Mouse (Mus musculus) cerebellum, adult 18-20 months (tissue): ENCODE results near the gene Hdhd5.

ENCODE experiments used
- DNase-seq, 2 experiments: peaks; one replicate each; pipeline ENCODE4 v3.0.0; 2021

The Hdhd5 gene

DNA sequence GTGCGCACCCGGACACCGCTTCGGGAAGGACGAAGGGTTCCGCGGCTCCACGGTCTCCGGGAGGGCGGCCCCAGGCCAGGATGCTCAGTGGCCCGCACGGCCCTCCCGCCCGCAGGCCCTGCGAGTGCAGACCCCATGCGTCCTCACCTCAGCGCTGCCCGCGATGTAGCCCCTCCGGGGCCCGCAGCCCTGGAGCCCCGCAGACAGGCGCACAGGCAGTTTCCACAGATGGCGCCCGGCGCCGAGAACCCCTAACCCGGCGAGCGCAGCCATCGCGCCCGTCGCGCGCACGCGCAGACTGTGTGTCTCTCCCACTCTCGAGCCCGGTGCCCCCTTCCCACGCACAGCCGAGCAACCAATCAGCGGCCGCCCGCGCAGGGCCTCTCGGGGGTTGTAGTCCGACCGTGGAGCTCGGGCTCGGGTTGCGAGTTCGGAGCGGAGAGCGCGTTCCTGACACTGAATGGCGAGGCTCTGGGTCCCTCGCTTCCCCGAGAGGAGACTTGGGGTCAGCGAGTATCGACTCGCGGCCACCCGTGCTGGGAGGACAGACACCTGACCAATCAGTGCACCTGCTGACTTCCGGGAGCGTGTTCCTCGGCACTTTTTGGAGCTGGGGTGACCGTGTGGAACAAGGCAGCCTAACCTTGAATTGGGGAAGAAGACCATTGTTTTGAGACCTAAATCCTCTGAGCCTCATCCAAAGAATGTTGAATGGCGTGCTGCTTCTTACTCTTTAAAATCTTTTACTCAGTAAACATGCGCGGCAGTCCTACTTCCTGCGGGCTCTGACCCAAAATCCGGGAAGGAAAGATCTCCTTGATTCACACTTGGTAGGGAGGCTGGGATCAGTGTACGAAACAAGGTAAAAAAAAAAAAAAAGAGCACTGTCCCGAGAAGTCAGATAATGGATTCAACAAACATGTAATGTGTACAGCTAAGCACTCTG is at the start of gene Hdhd5:
Gene Hdhd5, minus strand, starts transcription at position 300 of the 946 bp plus-strand sequence.
- DNase-seq, result peak; percentile 96

DNA sequence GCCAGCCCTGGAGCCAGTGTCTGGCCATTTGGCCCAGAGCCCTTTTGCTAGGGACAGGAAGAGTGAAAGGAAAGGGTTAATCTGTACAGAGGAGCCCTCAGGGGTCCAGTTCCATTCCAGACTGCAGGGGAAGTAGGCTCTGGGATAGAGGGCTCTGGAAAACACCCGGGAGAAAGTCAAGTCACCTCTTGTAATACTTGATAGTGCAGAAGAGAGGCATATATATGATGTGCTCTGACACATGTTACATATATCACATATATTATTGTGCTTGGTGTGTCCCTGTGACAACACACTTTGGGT is 49.5 kb upstream of the Hdhd5 start:
- peak; percentile 25 for DNase-seq

DNA sequence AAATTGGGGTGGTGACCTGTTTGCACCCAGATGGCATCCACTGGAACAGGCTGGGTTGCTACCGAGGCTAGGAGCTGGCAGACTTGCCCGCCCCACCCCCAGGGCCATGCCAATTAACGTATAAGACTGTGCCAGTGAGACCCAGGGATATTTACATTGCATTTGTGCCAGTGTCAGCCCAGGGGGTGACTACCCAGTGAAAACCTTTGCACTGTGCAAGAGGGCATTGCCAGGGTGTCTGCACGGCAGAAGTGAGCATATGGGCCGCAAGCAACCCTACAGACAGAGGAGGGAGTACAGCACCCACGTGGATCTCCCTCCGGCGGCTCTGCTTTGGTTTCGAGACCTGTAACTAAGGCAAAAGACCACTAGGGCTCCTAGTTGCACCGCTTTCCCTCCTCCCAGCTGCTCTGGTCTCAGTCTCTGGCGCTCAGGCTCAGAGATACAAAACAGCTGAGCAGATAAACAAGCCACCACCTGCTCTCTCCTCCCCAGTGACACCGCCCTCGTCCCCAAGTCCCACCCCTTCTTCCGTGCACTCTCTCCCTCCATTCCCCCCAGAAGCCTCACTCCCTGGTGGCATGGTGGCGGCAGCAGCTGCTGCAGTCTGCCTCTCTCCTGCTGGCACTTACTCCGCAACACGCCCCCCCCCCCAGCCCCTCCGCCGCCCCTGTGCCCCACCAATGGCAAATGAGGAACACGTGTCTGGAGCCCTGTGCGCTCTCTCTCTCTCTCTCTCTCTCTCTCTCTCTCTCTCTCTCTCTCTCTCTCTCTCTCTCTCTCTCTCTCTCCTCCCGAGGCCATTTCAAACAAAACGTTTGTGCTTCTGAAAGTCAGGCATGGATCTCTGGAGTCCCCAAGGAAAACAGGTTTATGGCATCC is 49.0 kb upstream of the Hdhd5 start:
- peak; percentile 62 for DNase-seq

DNA sequence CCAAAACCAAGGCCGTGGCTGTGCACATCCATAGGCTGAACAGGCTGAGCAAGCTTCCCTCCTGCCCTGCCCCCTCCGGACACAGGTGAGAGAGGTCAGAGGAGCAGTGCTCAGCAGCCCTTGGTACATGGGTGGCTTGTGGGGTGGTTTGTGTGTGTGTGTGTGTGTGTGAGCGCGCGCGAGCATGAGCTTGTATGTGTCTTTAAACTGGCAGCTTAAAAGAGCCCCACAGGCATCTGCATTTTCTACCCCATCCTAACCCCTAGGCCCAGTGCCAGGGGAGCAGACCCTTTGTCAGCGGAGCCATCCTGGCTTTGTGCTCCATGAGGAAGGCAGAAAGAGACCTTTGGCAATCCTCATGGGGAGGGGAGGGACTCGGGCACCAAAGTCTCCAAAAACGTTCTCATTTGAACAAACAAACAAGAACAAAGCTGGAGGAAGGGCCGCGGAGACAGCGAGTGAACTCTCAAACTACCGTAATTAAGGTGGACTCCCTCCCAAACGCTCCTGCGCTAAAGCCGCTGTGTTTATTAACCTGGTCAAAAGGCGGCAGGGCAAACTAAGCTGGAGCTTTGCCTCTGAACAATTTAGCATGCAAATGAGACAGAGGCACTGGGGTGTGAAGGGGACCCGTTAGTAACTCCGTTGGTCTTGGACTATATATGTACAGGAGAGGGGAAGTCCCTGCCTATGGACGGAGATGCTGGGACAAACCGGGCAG is 48.2 kb upstream of the Hdhd5 start:
- peak in 1 of 2 experiments; percentile 22 for DNase-seq

DNA sequence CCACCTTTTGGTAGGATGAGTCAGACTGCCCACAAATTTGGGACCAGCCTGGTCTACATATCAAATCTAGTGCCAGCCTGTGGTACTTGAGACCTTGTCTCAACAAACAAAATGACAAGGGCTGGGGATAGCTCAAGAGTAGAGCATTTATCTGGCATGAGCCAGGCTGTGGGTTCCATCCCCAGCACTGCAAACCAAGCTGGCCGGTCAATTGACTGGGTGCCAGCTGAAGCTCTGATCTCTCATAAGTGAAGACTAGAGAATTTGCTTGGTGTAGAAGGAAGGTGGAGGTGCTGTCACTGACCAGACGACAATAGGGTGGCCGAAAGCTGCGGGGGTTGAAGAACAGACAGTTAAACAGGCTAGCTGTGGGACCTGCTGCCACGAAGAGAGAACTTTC is 47.4 kb upstream of the Hdhd5 start:
- DNase-seq, result peak in 1 of 2 experiments; percentile 13

DNA sequence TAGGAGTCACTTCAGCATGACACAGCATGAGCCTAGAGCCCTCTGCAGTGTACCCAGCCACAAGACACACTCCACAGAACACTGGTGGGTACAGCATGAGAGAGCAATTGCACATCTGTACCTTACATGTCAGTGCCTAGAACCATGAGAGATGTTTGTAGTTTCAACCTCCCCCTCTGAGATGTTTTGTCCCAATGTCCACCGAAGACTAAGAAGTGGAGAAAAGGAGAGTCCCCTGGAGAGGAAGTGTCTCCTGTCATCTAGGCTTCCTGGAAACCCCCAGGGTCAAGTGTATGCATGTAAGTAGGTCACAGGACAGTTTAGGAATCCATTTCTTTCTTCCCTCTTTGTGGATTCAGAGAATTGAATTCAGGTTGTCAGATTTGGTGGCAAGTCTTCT is 41.3 kb upstream of the Hdhd5 start:
- no peak for DNase-seq

DNA sequence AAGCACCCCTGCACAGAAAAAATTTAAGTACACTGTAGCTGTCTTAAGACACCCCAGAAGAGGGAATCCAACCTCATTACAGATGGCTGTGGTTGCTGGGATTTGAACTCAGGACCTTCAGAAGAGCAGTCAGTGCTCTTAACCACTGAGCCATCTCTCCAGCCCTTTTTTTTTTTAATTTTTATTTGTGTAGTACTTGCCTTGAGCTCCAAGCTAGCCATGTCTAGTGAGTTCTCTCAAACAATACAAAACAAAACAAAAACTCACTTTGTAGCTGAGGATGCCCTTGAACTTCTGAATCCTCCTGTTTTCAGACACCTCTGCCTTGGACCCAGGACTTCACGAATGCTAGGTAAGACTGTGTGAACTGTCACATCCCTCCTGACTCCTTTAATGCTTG is 37.1 kb upstream of the Hdhd5 start:
- no peak for DNase-seq

DNA sequence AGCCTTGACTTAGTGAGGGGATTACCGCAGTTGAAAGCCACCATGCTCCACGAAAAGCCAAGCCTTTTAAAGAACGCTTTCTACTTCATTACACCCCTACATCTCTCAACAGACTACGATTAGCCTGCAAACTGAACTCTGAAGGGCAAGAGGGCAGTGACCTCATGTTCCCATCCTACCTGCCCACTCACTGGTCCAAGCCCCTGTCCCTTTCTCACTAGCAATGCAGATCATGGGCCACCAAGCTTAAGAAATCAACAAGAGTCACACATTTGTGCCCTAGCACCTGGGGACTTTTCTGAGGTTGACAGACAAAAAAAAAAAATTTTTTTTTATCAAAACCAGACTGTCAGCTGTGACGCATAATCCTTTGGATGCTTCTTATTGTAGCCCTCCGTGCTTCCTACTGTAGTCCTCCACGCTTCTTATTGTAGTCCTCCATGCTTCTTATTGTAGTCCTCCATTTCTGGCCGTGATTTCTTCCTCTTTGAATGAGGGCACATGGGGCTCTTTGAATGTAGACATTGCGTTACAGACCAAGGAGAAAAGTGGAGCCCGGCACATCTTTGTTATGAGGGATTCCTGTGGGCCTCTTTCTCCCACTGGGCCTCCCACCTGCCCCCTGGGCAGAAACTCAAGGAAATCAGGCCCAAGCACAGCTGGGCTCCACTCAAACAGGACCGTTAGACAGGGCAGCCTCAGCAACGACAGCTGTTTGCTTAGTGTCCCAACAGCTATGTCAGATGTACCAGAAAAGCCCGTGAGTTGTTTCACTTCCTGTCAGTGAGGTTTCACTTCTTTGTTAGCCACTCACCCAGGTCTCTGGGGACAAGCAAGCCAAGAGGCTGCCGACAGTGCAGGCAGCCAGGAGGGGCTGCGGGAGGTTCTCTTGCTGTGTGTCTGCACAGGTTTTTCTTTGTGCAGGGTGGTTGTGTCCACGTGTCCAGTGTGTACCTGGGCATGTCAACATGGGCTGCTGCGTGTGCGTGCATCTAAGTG is 36.1 kb upstream of the Hdhd5 start:
- DNase-seq, result no peak

DNA sequence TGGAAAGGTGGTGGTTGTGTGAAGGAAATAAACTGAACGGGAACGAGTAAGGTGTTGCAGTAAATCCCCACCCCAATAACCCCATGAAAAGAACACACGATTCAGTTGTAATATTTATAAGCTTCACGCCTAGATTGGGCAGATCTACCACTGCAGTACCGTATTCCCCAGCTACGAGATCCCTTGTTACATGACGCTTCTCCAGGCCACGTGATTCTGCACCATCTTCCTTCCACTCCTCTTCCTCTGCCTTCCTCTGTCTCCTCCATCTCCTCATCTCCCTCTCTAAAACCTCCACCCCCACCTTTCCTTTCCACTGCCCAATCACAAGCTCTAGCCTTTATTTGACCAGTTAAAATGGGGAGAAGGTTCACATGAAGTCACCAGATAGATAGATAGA is 25.5 kb upstream of the Hdhd5 start:
- no peak for DNase-seq

DNA sequence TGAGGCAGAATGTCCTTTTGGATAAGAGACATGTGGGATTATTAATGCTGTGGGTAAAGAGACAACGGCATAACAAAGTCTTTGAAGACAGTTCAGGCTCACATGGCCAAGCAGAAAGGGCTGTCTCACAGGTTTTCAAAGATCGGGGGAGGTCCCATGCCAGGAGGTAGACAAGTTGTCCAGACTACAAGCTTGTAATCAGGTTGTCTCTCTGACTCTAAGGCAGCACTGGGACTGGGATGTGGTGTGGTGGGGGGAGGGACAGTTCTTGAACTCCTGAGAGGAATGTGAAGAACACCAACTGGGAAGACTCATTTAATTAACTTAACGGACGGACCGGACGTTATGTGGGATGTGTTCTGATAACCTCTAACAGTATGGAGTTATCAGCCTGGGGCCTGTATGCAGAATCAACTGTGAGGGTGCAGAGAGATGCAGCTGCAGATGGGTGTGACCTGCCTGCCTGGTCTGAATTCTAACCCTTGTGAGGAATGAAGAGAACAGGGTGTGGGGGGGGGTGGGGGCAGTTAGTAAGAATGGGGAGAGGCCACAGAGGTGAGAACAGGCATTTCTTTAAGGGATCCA is 25.0 kb upstream of the Hdhd5 start:
- no peak for DNase-seq

DNA sequence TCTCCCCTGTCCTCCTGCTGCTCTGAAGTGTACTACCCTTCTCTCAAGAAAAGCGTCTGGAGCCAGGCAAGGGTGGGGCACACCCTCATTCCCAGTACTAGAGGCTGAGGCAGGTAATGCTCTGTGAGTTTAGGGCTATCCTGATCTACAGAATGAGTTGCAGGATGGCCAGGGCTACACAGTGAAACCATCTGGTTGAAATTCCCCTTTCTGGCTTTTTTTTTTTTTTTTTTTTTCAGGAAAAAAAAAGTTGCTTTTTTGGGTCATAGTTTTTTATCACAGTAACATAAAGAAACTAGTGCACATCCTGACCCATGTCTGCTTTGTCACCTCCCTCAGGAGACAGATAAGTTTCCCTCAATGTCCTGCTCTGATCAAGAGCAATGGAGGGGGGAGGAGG is 24.0 kb upstream of the Hdhd5 start:
- DNase-seq, result no peak

DNA sequence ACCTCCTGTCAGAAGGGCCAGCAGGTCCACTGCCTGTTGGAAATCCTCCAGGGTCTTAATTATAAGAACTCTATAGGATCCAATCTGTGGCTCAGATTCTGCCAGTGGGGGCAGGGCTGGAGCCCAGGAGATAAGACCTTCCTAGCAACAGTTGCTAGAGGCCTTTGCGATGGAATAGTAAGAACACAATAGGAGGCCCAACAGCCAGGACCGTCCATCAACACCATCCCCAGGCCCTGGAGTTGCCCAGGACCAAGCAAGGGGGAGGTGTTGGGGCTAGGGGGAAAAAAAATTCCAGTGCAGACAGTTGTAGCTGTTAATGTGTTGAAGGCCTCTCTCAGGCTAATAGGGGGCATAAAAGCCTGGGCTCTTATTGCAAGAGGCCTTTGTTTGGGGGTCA is 19.1 kb upstream of the Hdhd5 start:
- no peak for DNase-seq

DNA sequence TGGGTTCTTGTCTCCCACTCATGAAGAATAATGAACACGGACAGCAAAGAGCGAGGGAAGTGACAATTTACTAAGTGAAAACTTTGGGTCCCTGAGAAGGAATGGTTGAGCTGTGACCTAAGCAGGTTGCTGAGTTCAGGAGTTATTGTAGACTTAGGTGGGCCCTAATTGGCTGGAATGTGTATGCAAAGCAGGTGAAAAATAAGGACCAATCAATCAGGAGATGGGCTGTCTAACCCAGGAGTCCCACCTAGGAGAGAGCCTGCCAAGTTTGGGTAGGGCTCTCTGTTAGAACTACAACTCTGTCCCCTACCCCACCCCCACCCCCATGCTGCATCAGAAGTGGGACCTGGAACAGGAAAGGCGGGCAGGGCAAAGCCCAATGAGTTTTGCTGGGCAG is 17.5 kb upstream of the Hdhd5 start:
- no peak for DNase-seq

DNA sequence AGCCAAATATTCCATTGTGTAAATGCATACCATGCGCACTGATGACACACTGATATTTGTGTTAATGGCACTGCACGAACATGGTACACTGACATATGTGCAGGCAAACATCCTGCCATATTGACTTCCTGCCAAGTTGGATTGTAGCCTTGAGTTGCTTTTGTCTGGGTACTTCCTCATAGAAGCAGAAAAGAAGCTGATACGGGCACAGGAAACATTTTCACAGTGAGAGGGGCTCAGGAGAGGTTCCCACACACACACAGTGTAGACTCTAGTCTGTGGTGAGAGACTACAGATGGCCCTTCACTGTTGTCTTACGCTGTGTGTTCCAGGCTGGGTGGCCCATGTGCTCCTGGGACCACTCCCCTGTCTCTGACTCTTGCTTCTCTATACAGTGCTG is 15.9 kb upstream of the Hdhd5 start:
- DNase-seq, result no peak

DNA sequence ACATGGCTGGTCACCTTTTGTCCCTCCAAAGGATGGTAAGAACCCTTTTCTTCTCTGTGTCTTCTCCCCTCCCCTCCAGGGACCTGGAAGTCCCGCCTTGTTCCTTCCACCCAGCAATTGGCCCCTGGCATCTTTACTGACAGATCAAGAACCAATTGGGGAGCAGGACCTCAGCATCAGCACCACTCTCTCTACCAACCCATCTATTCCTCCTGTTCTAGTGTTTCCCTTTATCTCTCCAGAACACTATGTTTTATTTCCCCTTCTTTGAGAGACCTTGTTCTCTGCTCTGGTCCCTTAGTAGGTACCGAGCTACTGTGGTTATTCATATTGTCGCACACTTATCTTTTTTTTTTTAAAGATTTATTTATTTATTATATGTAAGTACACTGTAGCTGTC is 15.2 kb upstream of the Hdhd5 start:
- DNase-seq, result no peak

DNA sequence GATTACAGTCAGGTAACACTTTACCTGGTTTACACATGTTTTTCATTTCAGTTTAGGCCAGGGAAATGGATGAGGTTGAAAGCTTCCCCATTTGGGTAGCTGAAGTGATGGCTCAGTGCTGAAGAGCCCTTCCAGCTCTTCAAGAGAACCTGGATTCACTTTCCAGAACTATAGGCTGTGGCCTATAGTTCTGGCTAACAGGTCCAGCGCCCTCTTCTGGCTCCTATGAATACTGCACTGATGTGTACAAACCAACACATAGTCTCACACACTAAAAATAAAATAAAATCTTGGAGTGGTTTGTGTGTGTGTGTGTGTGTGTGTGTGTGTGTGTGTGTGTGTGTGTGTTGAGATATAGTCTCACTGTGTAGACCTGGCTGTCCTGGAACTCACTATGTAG is 10.9 kb upstream of the Hdhd5 start:
- DNase-seq, result no peak

DNA sequence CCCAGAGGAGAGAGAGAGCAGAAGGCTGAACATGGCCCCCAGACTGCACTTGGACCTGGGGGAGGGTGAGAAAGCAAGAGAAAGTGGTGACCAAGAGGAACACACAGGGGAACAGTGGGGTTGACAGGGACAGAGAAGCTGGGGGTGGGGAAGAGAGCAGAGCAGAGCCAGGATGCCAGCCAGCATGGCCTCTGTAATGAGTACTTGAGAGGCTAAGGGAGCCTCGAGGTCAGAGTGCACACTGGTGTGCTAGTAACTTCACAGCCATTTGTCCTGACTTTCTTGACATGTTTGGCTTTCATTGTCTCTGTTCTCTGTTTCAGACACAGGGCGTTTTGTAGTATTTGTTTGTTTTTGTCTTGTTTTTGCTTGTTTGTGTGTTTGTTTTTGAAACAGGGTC is 10.3 kb upstream of the Hdhd5 start:
- no peak for DNase-seq

DNA sequence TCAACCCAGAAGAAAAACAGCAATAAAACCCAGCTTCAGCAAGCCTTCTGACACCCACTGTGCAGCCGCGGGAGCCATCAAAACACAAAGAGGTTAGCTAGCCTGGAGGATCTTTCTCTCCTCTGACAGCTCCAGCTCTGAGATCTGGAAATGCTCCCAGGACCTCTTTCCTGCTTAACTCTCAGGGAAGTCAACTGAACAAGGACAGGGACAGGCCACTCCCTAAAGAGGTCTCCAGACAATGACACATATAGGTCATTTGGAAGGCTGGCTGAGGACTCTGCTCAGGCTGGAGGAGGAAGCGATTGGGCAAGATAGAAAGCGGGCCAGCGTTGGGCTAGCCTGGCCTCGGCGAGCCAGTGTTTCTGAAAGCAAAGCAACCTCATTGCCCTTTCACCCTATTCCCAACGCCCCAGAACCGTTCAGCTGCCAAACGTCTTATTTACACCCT is 8.7 kb upstream of the Hdhd5 start:
- DNase-seq, result no peak

DNA sequence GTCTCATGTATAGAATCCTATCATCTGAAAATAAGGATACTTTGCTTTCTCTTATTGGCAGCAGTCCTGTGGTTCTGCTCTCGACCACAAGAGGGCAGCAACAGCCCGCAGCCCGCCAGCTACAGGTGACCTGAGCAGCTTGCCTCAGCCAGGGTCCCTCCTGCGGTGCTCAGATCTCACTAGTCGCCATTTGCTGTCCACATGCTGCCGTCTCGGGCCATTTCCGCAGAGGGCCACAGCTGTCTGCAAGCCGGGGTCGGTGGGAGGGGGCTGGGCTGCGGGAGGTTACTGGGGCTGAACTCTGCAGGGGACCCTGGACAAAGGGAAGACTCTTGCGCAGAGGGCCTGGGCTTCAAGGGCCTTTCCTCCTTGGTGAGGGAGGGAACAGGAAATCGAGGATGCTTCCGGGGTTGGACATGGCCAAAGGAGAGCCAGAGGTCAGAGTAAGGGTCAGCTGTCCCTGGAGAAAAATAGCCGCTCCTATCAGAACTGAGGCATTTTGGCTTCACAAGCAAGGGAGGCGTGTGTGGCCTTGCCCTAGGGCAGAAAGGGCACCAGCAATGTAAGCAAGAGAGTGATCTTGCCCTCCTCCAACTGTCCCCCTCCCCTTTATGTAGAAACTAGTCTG is 8.1 kb upstream of the Hdhd5 start:
- DNase-seq, result peak; percentile 79

DNA sequence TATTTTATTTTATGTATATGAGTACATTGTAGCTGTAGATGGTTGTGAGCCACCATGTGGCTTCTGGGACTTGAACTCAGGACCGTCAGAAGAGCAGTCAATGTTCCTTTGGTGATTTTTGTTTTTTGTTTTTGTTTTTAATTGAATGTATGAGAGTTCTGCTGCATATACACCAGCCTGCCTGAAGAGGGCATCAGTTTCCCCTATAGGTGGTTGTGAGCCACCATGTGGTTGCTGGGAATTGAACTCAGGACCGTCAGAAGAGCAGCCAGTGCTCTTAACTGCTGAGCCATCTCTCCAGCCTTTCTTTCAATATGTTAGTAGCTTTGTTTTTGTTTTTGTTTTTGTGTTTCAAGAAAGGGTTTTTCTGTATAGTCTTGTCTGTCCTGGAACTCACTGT is 5.2 kb upstream of the Hdhd5 start:
- DNase-seq, result no peak

DNA sequence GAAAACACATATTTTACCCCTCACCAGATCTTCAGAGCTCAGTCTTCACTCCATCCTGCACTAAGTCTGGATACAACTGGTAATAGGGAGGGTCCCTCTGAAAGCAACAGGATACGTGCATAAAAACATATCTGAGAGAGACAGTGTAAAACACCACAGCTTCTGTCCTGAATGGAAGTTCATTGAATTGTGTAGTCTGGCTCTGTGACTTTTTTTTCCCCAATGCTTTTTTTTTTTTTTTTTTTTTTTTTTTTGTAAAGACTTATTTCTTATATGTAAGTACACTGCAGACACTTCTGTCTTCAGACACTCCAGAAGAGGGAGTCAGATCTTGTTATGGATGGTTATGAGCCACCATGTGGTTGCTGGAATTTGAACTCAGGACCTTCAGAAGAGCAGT is 1.5 kb upstream of the Hdhd5 start:
- DNase-seq, result no peak
